Mouse (Mus musculus): ENCODE data around the gene Psen2. TPM values are rescaled to one million over a fixed set of nuclear protein-coding genes. Genes with fewer than 3 reads are reported as not detected.

Psen2 gene
- polyA plus RNA-seq, 2 experiments: 18.2 to 19.9 TPM

GRCm38 (mm10) chr1:180256138-180256674 is 7.0 kb downstream of the Psen2 start:
- ATAC-seq (ENCODE audit: insufficient read depth) (peak; percentile 89), DNase-seq (ENCODE audit: low read depth in 3 of 3, low spot score in 3 of 3) (peak; percentile 87 to 91 (median 89))
- no peaks in the 10 kb centered on the region for H3K27me3 ChIP-seq (ENCODE audit: control insufficient read depth, insufficient read depth, low read length)
- H3K4me3 ChIP-seq (ENCODE audit: insufficient read depth in 1 of 2, low read depth in 2 of 2, low read length in 2 of 2): peak overlapping the region; percentile 70 to 86
- TF ChIP-seq EP300 (IDR thresholded peaks at IDR 0.05; ENCODE audit: low read depth) (no peak), CTCF (IDR thresholded peaks at IDR 0.05; ENCODE audit: low read depth) (no peak)
- H3K27ac ChIP-seq: peak overlapping the region; percentile 68
- WGBS (ENCODE audit: insufficient replicate concordance): under 1% methylated on average over 38 of the region's 39 CpGs
- H3K4me2 ChIP-seq (ENCODE audit: low read depth): peak overlapping the region; percentile 79
- H3K9ac ChIP-seq (replicated peaks): peak overlapping the region; percentile 60
- no peaks in the 10 kb centered on the region for H3K9me3 ChIP-seq (ENCODE audit: control insufficient read depth, low read length)
- H3K4me1 ChIP-seq (replicated peaks; ENCODE audit: control insufficient read depth in 2 of 2, insufficient read depth in 2 of 2, low read length in 1 of 2): peaks cover 58 to 67% of the 10 kb centered on the region in 2 experiments
- no peaks in the 10 kb centered on the region for H3K36me3 ChIP-seq (replicated peaks; ENCODE audit: control insufficient read depth, insufficient read depth, low read depth)

- Histone ChIP-seq H3K36me3 (replicated peaks; ENCODE audit: control insufficient read depth, insufficient read depth, low read depth) (no peaks in the 10 kb centered on the region), H3K4me1 (replicated peaks; ENCODE audit: control insufficient read depth in 2 of 2, insufficient read depth in 2 of 2, low read length in 1 of 2) (peaks cover 53 to 64% of the 10 kb centered on the region in 2 experiments), H3K27ac (peak overlapping the region; percentile 1), H3K27me3 (ENCODE audit: control insufficient read depth, insufficient read depth, low read length) (no peaks in the 10 kb centered on the region), H3K4me2 (ENCODE audit: low read depth) (peak overlapping the region; percentile 79), H3K9ac (replicated peaks) (peak overlapping the region; percentile 60), H3K4me3 (ENCODE audit: insufficient read depth in 1 of 2, low read depth in 2 of 2, low read length in 2 of 2) (peak overlapping the region; percentile 70 to 71), H3K9me3 (ENCODE audit: control insufficient read depth, low read length) (no peaks in the 10 kb centered on the region)
- 2% methylated on average over 33 of the region's 33 CpGs for whole genome bisulfite sequencing (ENCODE audit: insufficient replicate concordance)
- ATAC-seq (ENCODE audit: insufficient read depth) (peak; percentile 36), DNase-seq (ENCODE audit: low read depth in 3 of 3, low spot score in 3 of 3) (no peak)
- TF ChIP-seq CTCF (IDR thresholded peaks at IDR 0.05; ENCODE audit: low read depth) (no peak), EP300 (IDR thresholded peaks at IDR 0.05; ENCODE audit: low read depth) (no peak)
These were observed 7.7 kb downstream of the Psen2 start for GRCm38 (mm10) chr1:180255294-180256117.

- Histone ChIP-seq H3K27ac (peak overlapping the region; percentile 53), H3K4me3 (ENCODE audit: insufficient read depth in 1 of 2, low read depth in 2 of 2, low read length in 2 of 2) (peak overlapping the region in 1 of 2 experiments; percentile 70; a peak in 1 of 4 replicates)
These were observed 8.9 kb downstream of the Psen2 start for GRCm38 (mm10) chr1:180254316-180254715.

GRCm38 (mm10) chr1:180252656-180253190 is 10.5 kb downstream of the Psen2 start:
- Histone ChIP-seq H3K4me1 (replicated peaks; ENCODE audit: control insufficient read depth in 2 of 2, insufficient read depth in 2 of 2, low read length in 1 of 2) (peaks cover 67 to 68% of the 10 kb centered on the region in 2 experiments), H3K4me3 (ENCODE audit: insufficient read depth in 1 of 2, low read depth in 2 of 2, low read length in 2 of 2) (no peak overlapping the region), H3K9me3 (ENCODE audit: control insufficient read depth, low read length) (no peaks in the 10 kb centered on the region), H3K27ac (no peak overlapping the region), H3K36me3 (replicated peaks; ENCODE audit: control insufficient read depth, insufficient read depth, low read depth) (no peaks in the 10 kb centered on the region), H3K9ac (replicated peaks) (no peak overlapping the region), H3K27me3 (ENCODE audit: control insufficient read depth, insufficient read depth, low read length) (no peaks in the 10 kb centered on the region), H3K4me2 (ENCODE audit: low read depth) (no peak overlapping the region)
- WGBS (ENCODE audit: insufficient replicate concordance): 82% methylated on average over 11 of the region's 11 CpGs
- TF ChIP-seq EP300 (IDR thresholded peaks at IDR 0.05; ENCODE audit: low read depth) (no peak), CTCF (IDR thresholded peaks at IDR 0.05; ENCODE audit: low read depth) (no peak)
- ATAC-seq (ENCODE audit: insufficient read depth) (no peak), DNase-seq (ENCODE audit: low read depth in 3 of 3, low spot score in 3 of 3) (no peak)

More at GRCm38 (mm10) chr1:180254316-180254715, 8.9 kb downstream of the Psen2 start:
- ATAC-seq (ENCODE audit: insufficient read depth) (peak; percentile 36; the same call in 1 of the 2 replicates), DNase-seq (ENCODE audit: low read depth in 3 of 3, low spot score in 3 of 3) (peak in 1 of 3 experiments; percentile 62)
- Histone ChIP-seq H3K36me3 (replicated peaks; ENCODE audit: control insufficient read depth, insufficient read depth, low read depth) (no peaks in the 10 kb centered on the region), H3K9me3 (ENCODE audit: control insufficient read depth, low read length) (no peaks in the 10 kb centered on the region), H3K4me1 (replicated peaks; ENCODE audit: control insufficient read depth in 2 of 2, insufficient read depth in 2 of 2, low read length in 1 of 2) (peaks cover 58 to 61% of the 10 kb centered on the region in 2 experiments), H3K4me2 (ENCODE audit: low read depth) (peak overlapping the region; percentile 79), H3K27me3 (ENCODE audit: control insufficient read depth, insufficient read depth, low read length) (no peaks in the 10 kb centered on the region), H3K9ac (replicated peaks) (0 out of 2 replicates have a peak overlapping the region, but pooled peaks have one; percentile 13)
- TF ChIP-seq EP300 (IDR thresholded peaks at IDR 0.05; ENCODE audit: low read depth): peak; percentile 45; the same call in 1 of the 2 replicates
- TF ChIP-seq CTCF (IDR thresholded peaks at IDR 0.05; ENCODE audit: low read depth): no peak
- 51% methylated on average over 5 of the region's 5 CpGs for WGBS (ENCODE audit: insufficient replicate concordance)
